Mouse (Mus musculus) hindbrain, embryonic 11.5 days (tissue): ENCODE results near the gene Celf5. TPM values are rescaled to one million over a fixed set of nuclear protein-coding genes. Genes with fewer than 3 reads are reported as not detected.

ENCODE experiments used
- ATAC-seq: fragments of 200-750 bp; cut with Nextera tagmentation; 2 replicates; pipeline ENCODE4 v1.8.0; 2017; ENCODE audit warnings: mild to moderate bottlenecking, moderate TSS enrichment, moderate library complexity; ENCODE audit not compliant: low FRiP score
- DNase-seq: peaks from one replicate; pipeline ENCODE4 v3.0.0-alpha.2; 2015; ENCODE audit warnings: low spot score
- H3K27ac ChIP-seq: fragments of 300-500 bp; sonication (generic); 2 replicates; pipeline ENCODE4 v1.5.1; 2014; ENCODE audit warnings: mild to moderate bottlenecking, low read depth, low read length
- H3K27me3 ChIP-seq: fragments of 300-500 bp; sonication (generic); 2 replicates; pipeline ENCODE4 v1.6.1; 2014; ENCODE audit warnings: mild to moderate bottlenecking, low read length, moderate library complexity, mixed read lengths; ENCODE audit not compliant: control insufficient read depth, insufficient read depth
- H3K36me3 ChIP-seq: fragments of 300-500 bp; sonication (generic); 2 replicates; pipeline ENCODE4 v1.6.1; 2014; ENCODE audit warnings: mild to moderate bottlenecking, low read length, moderate library complexity, mixed read lengths; ENCODE audit not compliant: control insufficient read depth, insufficient read depth
- H3K4me1 ChIP-seq: fragments of 300-500 bp; sonication (generic); replicated peaks from 2 replicates; pipeline ENCODE4 v1.6.1; 2014; ENCODE audit warnings: low read length, mixed read lengths; ENCODE audit not compliant: control insufficient read depth, insufficient read depth
- H3K4me2 ChIP-seq: fragments of 300-500 bp; sonication (generic); replicated peaks from 2 replicates; pipeline ENCODE4 v1.6.1; 2014; ENCODE audit warnings: mild to moderate bottlenecking, low read depth, low read length
- H3K4me3 ChIP-seq: fragments of 300-500 bp; sonication (generic); 2 replicates; pipeline ENCODE4 v1.5.1; 2014; ENCODE audit warnings: low read depth, low read length
- H3K9ac ChIP-seq: fragments of 300-500 bp; sonication (generic); 2 replicates; pipeline ENCODE4 v1.6.1; 2014; ENCODE audit warnings: low read depth, low read length
- H3K9me3 ChIP-seq: fragments of 300-500 bp; sonication (generic); 2 replicates; pipeline ENCODE4 v1.6.1; 2016; ENCODE audit warnings: low read length; ENCODE audit not compliant: control insufficient read depth
- WGBS: fragments of 180-500 bp; shearing (Covaris S2); extraction: QIAGEN DNeasy Blood & Tissue Kit; methylation state at CpG from one replicate; pipeline ENCODE4 v1.1.7; 2014; 5-methylcytosine and 5-hydroxymethylcytosine counted together
- polyA plus RNA-seq: library from polyadenylated mRNA; unstranded; fragments of >200 nt; fragmentation: Nextera tagmentation; extraction: Ambion mirVana; gene quantifications from 2 replicates; pipeline ENCODE4 v1.2.1, GENCODE M21; 2014

Celf5 gene
- polyA plus RNA-seq, 1 experiment from 2014 or later: 13.7 TPM

- Histone ChIP-seq H3K4me2 (peak overlapping the region; percentile 93), H3K4me3 (peak overlapping the region; percentile 81), H3K36me3 (no peaks in the 10 kb centered on the region), H3K9me3 (no peaks in the 10 kb centered on the region), H3K27me3 (peaks cover 41% of the 10 kb centered on the region), H3K27ac (peak overlapping the region; percentile 88), H3K4me1 (peaks cover 2% of the 10 kb centered on the region), H3K9ac (peak overlapping the region; percentile 90)
- ATAC-seq: peak; percentile 12; the same call in 1 of the 2 replicates
- WGBS: 2% methylated on average over 44 of the region's 70 CpGs
- DNase-seq: peak; percentile 53
Measured at GRCm38 (mm10) chr10:81430831-81431525, 51.5 kb downstream of the Celf5 start.

GRCm38 (mm10) chr10:81430141-81430830, 52.2 kb downstream of the Celf5 start:
- H3K27me3 ChIP-seq: peaks cover 48% of the 10 kb centered on the region

GRCm38 (mm10) chr10:81429605-81430061, 52.9 kb downstream of the Celf5 start:
- DNase-seq: peak; percentile 79
- H3K4me1 ChIP-seq: peaks cover 2% of the 10 kb centered on the region

More at GRCm38 (mm10) chr10:81430141-81430830, 52.2 kb downstream of the Celf5 start:
- peak overlapping the region; percentile 81 for H3K4me3 ChIP-seq
- 0% methylated on average over 20 of the region's 89 CpGs for WGBS
- peak overlapping the region; percentile 88 for H3K27ac ChIP-seq
- ATAC-seq (peak; percentile 31; the same call in 1 of the 2 replicates), DNase-seq (peak; percentile 86)
- H3K4me2 ChIP-seq: peak overlapping the region; percentile 93
- no peaks in the 10 kb centered on the region for H3K9me3 ChIP-seq
- peak overlapping the region; percentile 90 for H3K9ac ChIP-seq
- H3K36me3 ChIP-seq: no peaks in the 10 kb centered on the region
- H3K4me1 ChIP-seq: peaks cover 2% of the 10 kb centered on the region

GRCm38 (mm10) chr10:81429092-81429491, 53.4 kb downstream of the Celf5 start:
- no peak for DNase-seq
- ATAC-seq: no peak
- Histone ChIP-seq H3K4me3 (no peak overlapping the region), H3K27ac (no peak overlapping the region), H3K4me2 (no peak overlapping the region; the same call in 1 of the 2 replicates), H3K36me3 (no peaks in the 10 kb centered on the region), H3K9ac (no peak overlapping the region; the same call in 1 of the 2 replicates), H3K27me3 (peaks cover 60% of the 10 kb centered on the region), H3K4me1 (peaks cover 2% of the 10 kb centered on the region), H3K9me3 (no peaks in the 10 kb centered on the region)
- 22% methylated on average over 2 of the region's 2 CpGs for WGBS

More at GRCm38 (mm10) chr10:81429605-81430061, 52.9 kb downstream of the Celf5 start:
- Histone ChIP-seq H3K9me3 (no peaks in the 10 kb centered on the region), H3K4me3 (peak overlapping the region; percentile 81), H3K27ac (peak overlapping the region; percentile 88), H3K36me3 (no peaks in the 10 kb centered on the region), H3K9ac (peak overlapping the region; percentile 90), H3K27me3 (peaks cover 55% of the 10 kb centered on the region), H3K4me2 (peak overlapping the region; percentile 93)
- peak; percentile 25 for ATAC-seq
- 1% methylated on average over 20 of the region's 20 CpGs for WGBS

- Histone ChIP-seq H3K4me3 (no peak overlapping the region), H3K27ac (no peak overlapping the region), H3K9ac (no peak overlapping the region), H3K9me3 (no peaks in the 10 kb centered on the region), H3K27me3 (peaks cover 62% of the 10 kb centered on the region), H3K36me3 (no peaks in the 10 kb centered on the region), H3K4me1 (peaks cover 2% of the 10 kb centered on the region), H3K4me2 (no peak overlapping the region)
- WGBS: 91% methylated on average over 7 of the region's 7 CpGs
- no peak for DNase-seq
- ATAC-seq: no peak
Measured at GRCm38 (mm10) chr10:81428507-81428870, 54.0 kb downstream of the Celf5 start.

GRCm38 (mm10) chr10:81427804-81428506, 54.6 kb downstream of the Celf5 start:
- no peak for DNase-seq
- Histone ChIP-seq H3K4me1 (peaks cover 2% of the 10 kb centered on the region), H3K9me3 (no peaks in the 10 kb centered on the region), H3K36me3 (no peaks in the 10 kb centered on the region), H3K4me2 (no peak overlapping the region), H3K27me3 (peaks cover 62% of the 10 kb centered on the region), H3K9ac (no peak overlapping the region), H3K27ac (no peak overlapping the region), H3K4me3 (no peak overlapping the region)
- 72% methylated on average over 8 of the region's 8 CpGs for WGBS
- no peak for ATAC-seq

- Histone ChIP-seq H3K9me3 (no peaks in the 10 kb centered on the region), H3K36me3 (no peaks in the 10 kb centered on the region), H3K4me3 (no peak overlapping the region; the same call in 1 of the 2 replicates), H3K4me2 (no peak overlapping the region), H3K4me1 (peaks cover 2% of the 10 kb centered on the region), H3K27me3 (peaks cover 61% of the 10 kb centered on the region), H3K27ac (no peak overlapping the region), H3K9ac (no peak overlapping the region)
- ATAC-seq: no peak
- 36% methylated on average over 3 of the region's 3 CpGs for WGBS
- DNase-seq: no peak
Measured at GRCm38 (mm10) chr10:81427327-81427726, 55.2 kb downstream of the Celf5 start.

GRCm38 (mm10) chr10:81426897-81427296, 55.6 kb downstream of the Celf5 start:
- no peak overlapping the region for H3K27ac ChIP-seq
- peak overlapping the region; percentile 39 for H3K4me2 ChIP-seq
- peak overlapping the region; percentile 26 for H3K4me3 ChIP-seq
- WGBS: under 1% methylated on average over 28 of the region's 38 CpGs
- no peak for DNase-seq
- peaks cover 60% of the 10 kb centered on the region for H3K27me3 ChIP-seq
- no peak overlapping the region; the same call in 1 of the 2 replicates for H3K9ac ChIP-seq
- no peaks in the 10 kb centered on the region for H3K9me3 ChIP-seq
- H3K36me3 ChIP-seq: no peaks in the 10 kb centered on the region
- H3K4me1 ChIP-seq: peaks cover 2% of the 10 kb centered on the region
- ATAC-seq: no peak
